Mouse (Mus musculus) embryo, embryonic 10 days (tissue): ENCODE results near the gene Sigirr.
A peak's percentile ranks its signal among the peaks of the same experiment; 100 is the strongest.

Experiments
- DNase-seq: peaks from one replicate; pipeline ENCODE4 v3.0.0-alpha.2; 2015; ENCODE audit warnings: low spot score

The Sigirr gene

DNA sequence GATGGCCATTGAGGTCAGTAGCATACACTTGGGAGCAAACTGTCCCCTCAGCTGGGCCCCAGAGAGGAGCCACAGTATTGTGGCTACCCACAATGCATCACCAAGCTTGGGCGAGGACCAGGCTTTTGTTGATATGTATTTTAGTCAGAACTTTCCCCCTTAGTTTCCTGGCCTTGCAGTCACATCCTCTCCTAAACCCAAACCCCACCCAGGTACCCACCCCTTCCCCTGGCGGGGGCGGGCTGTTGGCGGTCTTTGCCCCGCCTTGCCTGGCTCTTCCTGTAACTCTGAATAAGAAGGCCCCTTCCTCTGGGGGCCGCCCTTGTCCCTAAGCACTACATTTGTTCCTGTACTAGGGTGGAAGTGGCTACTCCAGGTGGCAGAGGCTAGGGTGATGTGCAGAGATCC, 3.7 kb downstream of the Sigirr start:
- DNase-seq, result no peak

DNA sequence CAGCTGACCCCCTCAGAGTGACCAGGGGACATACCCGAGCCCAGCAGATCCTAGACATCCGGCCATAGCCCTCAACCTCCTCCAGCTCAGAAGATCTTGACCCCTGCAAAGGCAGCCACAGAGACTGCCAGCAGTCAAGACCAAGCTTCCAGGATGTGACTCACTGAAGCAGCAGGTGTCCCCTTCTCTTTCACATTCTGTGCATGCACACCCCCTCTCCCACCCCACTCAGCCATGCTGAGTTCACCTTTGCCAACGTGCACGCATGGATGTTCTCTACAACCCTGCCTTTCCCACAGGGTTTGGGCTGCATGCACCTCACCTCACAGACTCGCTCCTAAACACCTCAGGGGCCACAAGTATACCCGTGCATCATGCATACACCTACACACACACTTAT, 4.4 kb downstream of the Sigirr start:
- DNase-seq, result no peak

DNA sequence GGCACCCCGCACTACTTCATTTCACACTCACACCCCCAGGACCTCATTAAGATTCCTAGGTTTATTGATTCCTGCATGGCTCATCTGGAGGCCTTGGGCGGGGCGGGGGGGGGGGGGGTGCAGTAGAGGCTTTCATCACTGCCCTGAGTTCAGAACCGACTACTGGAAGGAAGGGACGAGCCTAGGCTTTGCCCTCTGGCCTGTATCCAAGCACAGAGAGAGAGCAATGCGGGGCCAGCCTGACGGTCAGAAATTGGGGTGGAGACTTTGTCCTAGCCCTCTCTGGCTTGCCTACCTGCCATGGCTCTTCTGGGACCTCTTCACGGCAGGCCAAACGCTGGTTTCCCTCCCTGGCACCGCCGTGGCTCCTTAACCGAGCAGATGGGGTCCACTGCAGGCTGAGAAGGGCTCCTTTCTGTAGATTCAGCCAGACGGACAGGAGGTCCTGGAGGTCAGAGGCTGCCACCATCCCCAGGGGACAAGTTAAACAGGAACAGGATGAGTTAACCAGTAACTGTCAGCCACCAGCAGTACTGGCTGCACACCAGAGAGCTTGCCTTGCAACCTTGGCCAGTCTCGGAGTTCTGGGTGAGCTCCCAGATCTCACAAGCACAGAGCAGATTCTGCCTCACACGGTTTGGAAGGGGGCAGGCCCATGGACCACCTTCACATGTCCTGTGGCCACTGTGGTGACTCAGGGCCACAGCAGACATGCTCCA, 5.7 kb downstream of the Sigirr start:
- DNase-seq, result no peak

DNA sequence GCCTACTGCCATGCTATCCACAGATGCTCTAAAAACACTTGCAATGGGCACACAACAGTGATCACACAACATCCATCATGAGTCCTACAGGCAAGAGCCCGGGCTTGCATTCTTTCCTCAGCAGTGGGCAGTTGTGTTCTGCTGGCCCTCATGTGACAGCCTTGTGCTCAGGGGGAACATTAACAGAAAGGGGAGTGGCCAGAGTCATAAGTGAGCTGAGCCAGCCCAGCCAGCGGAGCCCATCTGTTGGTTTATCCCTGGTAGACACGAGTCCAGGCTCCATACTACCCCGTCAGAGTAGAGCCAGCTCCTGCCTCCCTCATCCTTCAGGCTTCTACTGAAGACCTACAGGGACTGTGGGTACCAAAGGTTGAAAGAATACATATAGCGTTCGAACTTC, 6.4 kb downstream of the Sigirr start:
- no peak for DNase-seq

DNA sequence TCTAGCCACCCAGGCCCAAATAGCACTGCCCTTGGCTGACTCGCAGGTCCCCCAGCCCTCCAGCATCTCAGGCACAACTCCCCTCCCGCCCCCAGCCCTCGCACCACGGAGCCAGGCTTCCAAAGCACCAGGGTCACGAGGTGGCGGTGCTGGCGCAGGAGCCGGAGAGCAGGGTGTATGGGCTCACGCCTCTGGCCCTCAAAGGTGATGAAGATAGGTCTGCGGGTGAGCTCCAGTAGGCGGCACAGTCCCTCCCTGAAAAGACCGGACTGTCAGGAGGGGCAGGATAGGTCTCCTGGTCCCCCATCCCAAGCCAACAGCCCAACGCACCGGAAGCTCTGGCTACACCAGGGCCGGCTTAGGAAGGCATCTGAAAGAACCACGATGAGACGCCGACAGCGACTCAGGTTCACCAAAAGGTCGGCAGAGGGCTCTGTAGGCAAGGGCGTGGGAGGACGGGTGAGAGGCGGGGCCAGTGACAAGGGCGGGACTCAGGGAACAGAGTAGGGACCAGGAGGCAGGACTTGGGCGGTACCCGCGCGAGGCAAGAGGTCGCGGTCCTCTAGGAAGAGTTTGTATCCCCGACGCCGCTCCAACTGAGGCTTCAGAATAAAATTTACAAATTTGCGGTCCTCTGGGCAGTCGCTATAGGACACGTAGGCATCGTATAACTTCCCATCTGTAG, 8.2 kb downstream of the Sigirr start:
- peak; percentile 96 for DNase-seq

DNA sequence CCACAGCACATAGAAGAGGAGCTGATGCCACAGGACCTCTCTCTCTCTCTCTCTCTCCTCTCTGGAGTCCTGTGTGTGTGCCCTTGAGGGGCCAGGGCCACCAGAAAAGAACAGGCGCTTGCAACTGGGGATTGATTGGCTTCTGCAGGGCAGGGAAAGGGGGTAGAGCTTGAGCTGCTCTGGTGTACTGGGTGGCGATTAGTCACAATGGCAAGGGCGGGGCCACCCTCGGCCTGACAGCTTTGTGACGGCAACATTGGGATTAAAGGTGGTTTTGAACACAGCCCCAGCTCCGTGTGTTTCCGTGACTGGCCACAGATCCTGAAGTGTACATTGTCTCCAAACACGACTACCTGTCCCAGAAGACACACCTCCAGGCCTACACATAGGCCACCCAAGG, 10.1 kb downstream of the Sigirr start:
- no peak for DNase-seq

DNA sequence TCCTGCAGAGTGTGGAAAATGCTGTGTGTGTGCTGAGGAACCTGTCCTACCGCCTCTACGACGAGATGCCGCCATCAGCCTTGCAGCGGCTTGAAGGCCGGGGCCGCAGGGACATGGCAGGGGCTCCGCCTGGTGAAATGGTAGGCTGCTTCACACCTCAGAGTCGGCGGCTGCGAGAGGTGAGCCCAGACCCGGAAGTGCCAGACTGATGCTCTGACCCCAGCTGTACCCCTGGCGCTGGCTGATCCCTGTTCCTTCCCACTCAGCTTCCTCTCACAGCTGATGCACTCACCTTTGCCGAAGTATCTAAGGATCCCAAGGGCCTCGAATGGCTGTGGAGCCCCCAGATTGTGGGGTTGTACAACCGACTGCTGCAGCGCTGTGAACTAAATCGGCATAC, 11.9 kb downstream of the Sigirr start:
- no peak for DNase-seq

DNA sequence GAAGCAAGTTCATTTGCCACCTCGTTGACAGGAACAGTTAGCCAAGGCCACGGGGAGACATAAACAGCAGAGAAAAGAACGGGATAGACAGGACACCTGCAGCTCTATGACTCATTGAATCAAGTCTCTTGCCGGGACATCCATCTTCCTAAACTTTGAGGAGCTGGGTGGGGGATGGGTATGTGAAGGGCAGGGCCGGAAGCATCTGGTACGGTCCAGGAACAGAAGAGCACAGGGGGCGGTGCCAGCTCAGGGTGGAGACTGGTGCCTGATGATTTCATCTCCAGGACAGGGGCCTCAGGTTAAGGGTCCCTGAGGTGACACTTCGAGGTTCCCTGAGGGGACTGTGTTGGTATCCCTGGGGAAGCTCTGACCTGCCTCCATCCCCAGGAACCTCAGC, 12.5 kb downstream of the Sigirr start:
- DNase-seq, result no peak

DNA sequence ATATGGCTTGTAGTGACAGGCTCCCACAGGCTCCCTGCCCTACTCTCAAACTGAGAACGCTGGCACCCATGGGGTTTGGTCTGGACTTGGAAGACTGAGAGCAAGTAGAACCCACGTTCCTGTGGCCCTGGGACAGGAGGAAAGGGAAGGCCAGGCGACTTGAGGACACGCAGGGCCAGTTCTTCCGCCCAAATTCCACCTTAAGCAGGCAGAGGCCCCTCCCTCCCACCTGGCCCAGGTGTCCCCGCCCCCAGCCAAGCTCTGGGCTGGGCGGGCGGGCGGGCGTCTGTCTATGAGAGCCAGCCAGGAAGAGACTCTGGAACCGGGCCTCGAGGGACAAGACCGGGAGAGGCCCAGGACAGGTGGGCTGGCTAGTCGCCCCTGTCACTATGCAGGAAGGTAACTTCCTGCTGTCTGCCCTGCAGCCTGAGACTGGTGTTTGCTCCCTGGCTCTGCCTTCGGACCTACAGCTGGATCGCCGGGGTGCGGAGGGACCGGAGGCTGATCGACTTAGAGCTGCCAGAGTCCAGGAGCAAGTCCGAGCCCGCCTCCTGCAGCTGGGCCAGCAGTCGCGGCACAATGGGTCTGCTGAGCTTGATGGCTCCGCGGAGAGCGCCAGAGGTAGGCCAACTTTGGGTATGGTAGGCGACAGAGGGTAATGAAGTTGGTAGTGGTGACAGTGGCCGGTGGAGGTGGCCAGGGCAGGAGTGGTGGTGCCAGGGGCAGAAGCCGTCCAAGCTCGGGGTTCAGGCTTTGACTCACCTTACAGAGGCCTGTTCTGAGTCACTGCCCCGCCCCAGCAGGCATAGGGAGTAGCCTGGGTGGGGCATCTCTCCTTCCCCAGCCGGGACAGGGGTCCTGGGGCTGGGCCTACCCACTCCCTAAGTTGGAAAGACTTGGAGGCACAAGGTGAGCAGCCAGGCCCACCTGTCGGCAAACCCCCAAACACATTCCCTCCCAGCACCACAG, 20.6 kb downstream of the Sigirr start:
- DNase-seq, result no peak

DNA sequence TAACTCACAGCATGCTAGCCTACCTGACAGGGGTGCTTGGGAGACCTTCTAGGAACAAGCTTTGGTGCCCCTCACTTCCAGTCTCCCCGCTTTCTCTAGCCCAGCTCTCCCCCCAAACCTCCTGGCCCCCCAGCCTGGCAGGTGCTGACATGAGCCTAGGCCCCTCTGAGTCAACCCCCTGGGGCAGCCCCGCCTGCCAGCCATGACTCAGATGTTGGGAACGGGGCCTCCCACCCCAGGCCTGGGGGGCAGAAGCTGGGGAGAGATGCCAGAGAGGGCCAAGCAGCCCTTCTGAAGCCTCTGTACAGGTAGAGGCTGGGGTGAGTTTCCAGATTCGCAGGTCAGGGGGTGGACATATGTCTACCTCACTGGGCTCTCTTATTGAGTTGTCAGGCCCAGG, 21.5 kb downstream of the Sigirr start:
- DNase-seq, result no peak

DNA sequence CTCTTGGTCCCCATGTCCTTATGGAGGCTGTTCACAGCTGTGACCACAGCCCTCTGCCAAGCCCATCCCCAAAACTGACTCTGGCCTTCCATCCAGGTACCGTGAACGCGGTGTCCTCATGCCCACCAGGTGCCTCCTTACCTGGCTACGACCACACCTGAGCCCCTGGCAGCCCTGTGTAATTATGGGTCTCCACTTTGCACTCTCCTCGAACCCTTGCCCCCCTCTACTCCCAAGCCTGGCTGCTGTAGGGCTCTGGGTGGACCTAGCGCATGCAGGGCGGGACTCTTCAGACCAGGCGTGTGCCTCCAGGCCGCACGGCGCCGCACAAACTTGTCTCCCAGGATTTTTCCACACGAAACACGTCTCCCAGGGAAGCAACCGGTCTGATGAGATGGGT, 22.5 kb downstream of the Sigirr start, which contains the start of gene Pkp3:
Pkp3 (plus strand) TSS at position 378 of the 400 bp plus-strand sequence.
- DNase-seq, result no peak

DNA sequence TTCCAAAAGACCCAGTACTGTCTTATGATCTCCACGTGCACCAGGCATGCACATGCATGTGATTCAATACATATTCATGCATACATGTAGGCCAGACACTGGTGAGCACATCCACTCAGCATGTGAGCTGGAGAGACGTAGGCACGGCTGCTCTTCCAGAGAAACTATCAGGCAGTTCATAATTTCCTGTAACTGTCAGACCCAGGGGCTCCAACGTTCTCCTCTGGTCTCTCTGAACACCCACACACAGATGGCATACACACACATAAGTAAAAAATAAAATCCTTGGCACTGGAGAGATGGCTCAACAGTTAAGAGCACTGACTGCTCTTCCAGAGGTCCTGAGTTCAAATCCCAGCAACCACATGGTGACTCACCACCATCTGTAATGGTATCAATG, 26.6 kb downstream of the Sigirr start:
- no peak for DNase-seq

DNA sequence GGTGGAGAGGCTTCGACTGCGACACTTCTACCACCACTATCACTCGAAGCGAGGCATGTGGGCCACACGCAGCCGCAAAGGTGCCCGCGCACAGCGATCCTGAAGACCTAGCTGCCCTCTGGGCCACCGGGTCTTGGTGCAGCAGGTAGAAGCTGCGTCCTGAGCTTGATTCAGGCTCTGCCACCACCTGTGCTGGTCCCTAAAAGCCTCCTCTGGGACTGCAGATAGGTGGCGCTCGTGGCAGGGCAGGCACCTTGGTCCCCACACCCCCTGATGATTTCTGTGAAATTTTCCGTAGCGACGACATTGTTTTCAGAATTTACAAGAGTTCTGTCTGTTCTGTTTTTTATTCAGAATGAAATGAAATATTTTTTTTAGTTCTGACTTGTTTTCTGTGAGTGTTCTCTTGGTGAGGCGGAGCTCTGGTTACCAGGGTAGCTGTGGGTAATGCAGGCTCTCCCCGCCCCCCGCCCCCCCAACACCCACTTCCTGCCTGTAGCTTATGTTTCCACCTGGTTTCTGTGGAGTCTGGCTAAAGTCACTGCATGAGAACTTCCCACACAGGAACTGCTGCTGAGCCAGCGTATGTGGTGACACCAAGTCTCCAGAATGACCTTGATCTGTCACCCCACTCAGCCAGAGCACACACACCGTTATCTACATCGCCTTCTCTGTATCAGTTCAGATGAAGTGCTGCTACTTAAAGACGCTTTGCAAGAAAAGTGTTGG, 28.2 kb downstream of the Sigirr start:
- no peak for DNase-seq

DNA sequence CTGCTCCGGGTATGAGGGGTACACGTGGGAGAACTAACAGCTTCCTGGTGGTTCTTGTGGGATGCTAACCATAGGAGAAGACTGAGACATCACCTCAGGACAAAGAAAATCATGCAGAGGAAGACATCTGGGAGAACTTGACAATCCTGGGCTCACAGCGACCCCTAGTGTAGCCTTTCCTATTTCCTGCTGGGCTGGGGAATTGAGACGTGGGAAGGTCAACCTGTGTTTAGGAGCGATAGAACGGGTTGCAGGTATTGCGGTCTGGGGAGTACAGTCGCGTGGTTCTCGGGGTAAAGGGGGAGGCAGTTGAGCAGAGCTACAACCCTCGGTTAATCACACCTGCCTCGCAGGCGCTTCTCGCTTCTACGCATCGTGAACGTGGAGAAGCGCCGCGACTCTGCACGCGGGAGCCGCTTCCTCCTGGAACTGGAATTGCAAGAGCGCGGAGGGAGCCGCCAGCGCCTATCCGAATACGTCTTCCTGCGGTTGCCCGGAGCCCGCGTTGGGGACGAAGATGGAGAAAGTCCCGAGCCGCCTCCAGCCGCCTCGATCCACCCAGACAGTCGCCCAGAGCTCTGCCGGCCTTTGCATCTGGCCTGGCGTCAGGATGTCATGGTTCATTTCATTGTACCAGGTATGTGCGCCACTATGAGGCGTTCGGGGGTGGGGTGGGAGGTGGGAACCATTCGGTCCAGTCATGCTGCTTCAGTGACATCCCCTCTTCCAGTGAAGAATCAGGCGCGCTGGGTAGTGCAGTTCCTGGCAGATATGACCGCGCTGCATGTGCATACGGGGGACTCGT, 30.1 kb downstream of the Sigirr start:
- DNase-seq, result peak; percentile 92

DNA sequence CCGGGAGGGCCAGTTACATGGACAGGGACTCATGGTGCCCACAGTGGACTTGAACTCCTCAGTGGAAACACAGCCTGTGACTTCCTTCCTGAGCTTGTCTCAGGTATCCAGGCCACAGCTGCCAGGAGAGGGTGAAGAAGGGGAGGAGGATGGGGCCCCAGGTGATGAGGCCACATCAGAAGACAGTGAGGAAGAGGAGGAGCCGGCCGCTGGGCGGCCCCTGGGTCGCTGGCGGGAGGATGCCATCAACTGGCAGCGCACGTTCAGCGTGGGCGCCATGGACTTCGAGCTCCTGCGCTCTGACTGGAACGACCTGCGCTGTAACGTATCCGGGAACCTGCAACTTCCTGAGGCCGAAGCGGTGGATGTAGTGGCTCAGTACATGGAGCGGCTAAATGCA, 32.0 kb downstream of the Sigirr start:
- no peak for DNase-seq

DNA sequence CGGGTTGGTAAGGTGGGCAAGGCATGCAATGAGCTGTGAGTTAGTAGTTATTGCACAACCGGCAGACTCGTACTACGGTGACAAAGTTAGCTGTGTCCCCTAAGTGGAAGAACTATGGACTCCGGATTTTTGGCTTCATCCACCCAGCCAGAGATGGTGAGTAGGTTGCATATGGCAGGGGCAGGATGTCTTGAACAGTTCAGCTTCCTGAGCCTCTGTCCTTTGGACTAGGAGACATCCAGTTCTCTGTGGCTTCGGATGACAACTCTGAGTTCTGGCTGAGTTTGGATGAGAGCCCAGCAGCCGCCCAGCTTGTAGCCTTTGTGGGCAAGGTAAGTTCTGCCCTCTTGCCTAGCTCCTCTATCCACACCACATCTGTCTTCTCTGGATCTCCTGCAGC, 35.8 kb downstream of the Sigirr start:
- DNase-seq, result no peak

DNA sequence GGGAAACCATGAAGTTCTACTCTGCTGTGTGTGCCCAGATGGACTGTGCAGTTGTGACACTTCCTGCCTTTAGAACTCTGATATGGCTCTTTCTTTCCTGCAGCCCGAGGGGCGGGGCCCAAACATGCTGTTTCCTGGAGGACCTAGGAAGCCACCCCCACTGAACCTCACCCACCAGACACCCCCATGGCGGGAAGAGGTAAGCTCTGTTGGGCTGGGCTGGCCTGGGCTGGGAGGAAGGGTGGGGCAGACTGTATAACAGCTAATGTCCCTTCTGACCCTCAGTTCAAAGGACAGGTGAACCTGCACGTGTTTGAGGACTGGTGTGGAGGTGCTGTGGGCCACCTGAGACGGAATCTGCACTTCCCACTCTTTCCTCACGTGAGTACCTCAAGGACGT, 36.2 kb downstream of the Sigirr start:
- DNase-seq, result no peak

DNA sequence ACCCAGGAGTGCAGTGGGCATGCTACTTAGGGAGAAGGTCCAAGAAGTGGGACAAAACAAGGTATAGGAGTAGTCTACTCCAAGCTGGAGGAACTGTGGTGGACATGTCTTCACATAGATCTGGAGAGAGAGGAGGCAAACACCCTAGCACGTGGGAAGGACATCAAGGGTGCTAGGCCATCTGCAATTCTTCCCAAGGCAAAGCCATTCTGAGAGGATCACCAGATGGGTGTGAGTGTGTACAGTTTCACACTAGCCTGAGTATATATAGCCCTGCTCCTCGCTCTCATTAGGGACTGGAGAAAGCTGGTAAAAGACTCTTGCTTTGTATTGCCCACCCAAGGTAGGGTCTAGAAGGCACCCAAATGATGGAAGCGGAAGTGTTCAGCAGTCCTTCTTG, 37.0 kb downstream of the Sigirr start:
- DNase-seq, result no peak

DNA sequence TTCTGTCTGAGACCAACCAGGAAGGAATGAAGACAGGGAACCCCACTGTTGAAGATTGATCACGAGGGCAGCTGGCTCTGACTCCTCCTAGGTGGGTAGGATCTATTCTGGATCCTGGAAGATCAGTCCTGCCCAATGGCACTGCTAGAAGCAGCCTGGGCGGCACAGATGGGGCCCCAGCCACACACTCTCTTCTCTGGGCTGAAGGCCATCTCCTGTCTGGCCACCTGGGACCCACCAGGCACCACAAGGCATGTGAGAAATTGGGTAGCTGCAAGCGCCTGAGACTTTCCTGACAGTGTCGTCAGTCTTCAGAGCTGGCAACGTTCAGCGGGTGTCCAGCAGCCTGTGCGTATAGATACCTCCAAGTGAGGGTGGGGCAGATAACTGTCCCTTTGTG, 37.8 kb downstream of the Sigirr start:
- DNase-seq, result no peak

DNA sequence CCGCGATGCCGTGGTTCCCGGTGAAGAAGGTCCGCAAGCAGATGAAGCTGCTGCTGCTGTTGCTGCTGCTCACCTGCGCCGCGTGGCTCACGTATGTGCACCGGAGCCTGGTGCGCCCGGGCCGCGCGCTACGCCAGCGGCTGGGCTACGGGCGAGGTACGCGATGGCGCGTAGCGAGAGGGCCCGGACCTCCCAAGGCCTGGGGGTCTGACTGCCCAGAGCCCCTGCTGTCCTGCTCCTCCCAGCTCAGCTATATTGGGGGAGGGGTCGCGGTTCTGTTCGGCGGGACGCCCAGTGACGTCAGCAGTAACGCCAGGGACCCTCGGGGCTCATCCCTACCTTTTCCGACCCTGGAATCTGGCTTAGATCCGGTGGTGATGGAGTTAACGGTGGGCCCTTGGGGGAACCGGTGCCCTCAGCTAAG, 39.1 kb downstream of the Sigirr start:
- DNase-seq, result peak; percentile 57
